Mouse (Mus musculus) stomach, postnatal 0 days (tissue): ENCODE results near the gene Gapvd1. TPM values are rescaled to one million over a fixed set of nuclear protein-coding genes. Genes with fewer than 3 reads are reported as not detected.
"Not testable (repeated sequence)": the region's sequence is repeated elsewhere in the genome, so short reads cannot be mapped to it uniquely, and the experiment has no call there.

ENCODE experiments used
- ATAC-seq: fragments of 200-750 bp; cut with Nextera tagmentation; 2 replicates; pipeline ENCODE4 v1.8.0; 2017; ENCODE audit not compliant: low FRiP score, low TSS enrichment
- DNase-seq: peaks from one replicate; pipeline ENCODE4 v3.0.0-alpha.2; 2016; ENCODE audit warnings: low spot score
- H3K27ac ChIP-seq: fragments of 300-500 bp; sonication (generic); replicated peaks from 2 replicates; pipeline ENCODE4 v1.5.1; 2014; ENCODE audit warnings: mild to moderate bottlenecking, control low read depth
- H3K27me3 ChIP-seq: fragments of 300-500 bp; sonication (generic); 2 replicates; pipeline ENCODE4 v1.6.1; 2014; ENCODE audit warnings: low read length; ENCODE audit not compliant: control insufficient read depth, insufficient read depth
- H3K36me3 ChIP-seq: fragments of 300-500 bp; sonication (generic); 2 replicates; pipeline ENCODE4 v1.6.1; 2014; ENCODE audit warnings: low read length, mixed read lengths; ENCODE audit not compliant: control insufficient read depth, insufficient read depth
- H3K4me1 ChIP-seq: fragments of 300-500 bp; sonication (generic); replicated peaks from 2 replicates; pipeline ENCODE4 v1.6.1; 2014; ENCODE audit warnings: antibody characterized with exemption; ENCODE audit not compliant: control insufficient read depth, insufficient read depth
- H3K4me2 ChIP-seq: fragments of 300-500 bp; sonication (generic); replicated peaks from 2 replicates; pipeline ENCODE4 v1.6.1; 2014; ENCODE audit warnings: low read depth, mild to moderate bottlenecking, control low read depth, moderate library complexity
- H3K4me3 ChIP-seq: fragments of 300-500 bp; sonication (generic); 2 replicates; pipeline ENCODE4 v1.5.1; 2014; ENCODE audit warnings: low read depth, low read length, control low read depth
- H3K9ac ChIP-seq: fragments of 300-500 bp; sonication (generic); 2 replicates; pipeline ENCODE4 v1.6.1; 2014; ENCODE audit warnings: mild to moderate bottlenecking, low read length, control low read depth, mixed read lengths
- H3K9me3 ChIP-seq: fragments of 300-500 bp; sonication (generic); 2 replicates; pipeline ENCODE4 v1.6.1; 2016; ENCODE audit warnings: low read length; ENCODE audit not compliant: control insufficient read depth
- CTCF ChIP-seq: IDR thresholded peaks from 2 replicates; pipeline ENCODE4 v1.5.1; 2016; ENCODE audit warnings: antibody characterized with exemption, low read depth, mild to moderate bottlenecking, moderate library complexity
- EP300 ChIP-seq: optimal IDR thresholded peaks from 2 replicates; pipeline ENCODE3; 2016; ENCODE audit warnings: antibody characterized with exemption
- WGBS: fragments of 180-500 bp; shearing (Covaris S2); extraction: QIAGEN DNeasy Blood & Tissue Kit; methylation state at CpG from one replicate; pipeline ENCODE4 v1.1.7; 2014; 5-methylcytosine and 5-hydroxymethylcytosine counted together
- polyA plus RNA-seq: library from polyadenylated mRNA; unstranded; fragments of >200 nt; fragmentation: Nextera tagmentation; extraction: Ambion mirVana; gene quantifications from 2 replicates; pipeline ENCODE4 v1.2.1, GENCODE M21; 2015

Gene Gapvd1
- polyA plus RNA-seq, 1 experiment from 2014 or later = 40.9 TPM

GRCm38 (mm10) chr2:34770049-34770448 lies 15.0 kb upstream of the Gapvd1 start:
- Histone ChIP-seq H3K4me3 (no peak overlapping the region), H3K9me3 (no peaks in the 10 kb centered on the region), H3K27me3 (no peaks in the 10 kb centered on the region), H3K4me1 (peaks cover 5% of the 10 kb centered on the region), H3K4me2 (no peak overlapping the region), H3K36me3 (peaks cover 5% of the 10 kb centered on the region; the same call in 1 of the 2 replicates), H3K27ac (0 out of 2 replicates have a peak overlapping the region, but pooled peaks have one; percentile 31), H3K9ac (no peak overlapping the region)
- ATAC-seq (no peak), DNase-seq (no peak)
- WGBS = 72% methylated on average over 2 of the region's 2 CpGs
- TF ChIP-seq CTCF = no peak
- no peak for TF ChIP-seq EP300

GRCm38 (mm10) chr2:34764801-34765200 lies 9.8 kb upstream of the Gapvd1 start:
- Histone ChIP-seq H3K27me3 (no peaks in the 10 kb centered on the region), H3K9ac (no peak overlapping the region), H3K36me3 (no peaks in the 10 kb centered on the region), H3K4me2 (no peak overlapping the region), H3K4me3 (no peak overlapping the region), H3K4me1 (no peaks in the 10 kb centered on the region), H3K9me3 (no peaks in the 10 kb centered on the region), H3K27ac (no peak overlapping the region)
- no peak for DNase-seq
- no peak for ATAC-seq
- WGBS = 76% methylated on average over 11 of the region's 12 CpGs
- TF ChIP-seq CTCF (peak; percentile 23; the same call in 1 of the 2 replicates), EP300 (no peak)

GRCm38 (mm10) chr2:34762872-34763271 lies 7.8 kb upstream of the Gapvd1 start:
- DNase-seq (no peak), ATAC-seq (no peak)
- no peaks in the 10 kb centered on the region for H3K9me3 ChIP-seq
- H3K4me1 ChIP-seq = no peaks in the 10 kb centered on the region
- TF ChIP-seq CTCF (no peak), EP300 (no peak)
- H3K4me2 ChIP-seq = no peak overlapping the region
- H3K36me3 ChIP-seq = no peaks in the 10 kb centered on the region
- no peak overlapping the region for H3K4me3 ChIP-seq
- no peak overlapping the region for H3K27ac ChIP-seq
- 51% methylated on average over 2 of the region's 2 CpGs for WGBS
- no peak overlapping the region for H3K9ac ChIP-seq
- no peaks in the 10 kb centered on the region for H3K27me3 ChIP-seq

- Histone ChIP-seq H3K27me3 (no peaks in the 10 kb centered on the region), H3K9ac (no peak overlapping the region), H3K9me3 (no peaks in the 10 kb centered on the region), H3K36me3 (no peaks in the 10 kb centered on the region), H3K4me2 (no peak overlapping the region), H3K27ac (no peak overlapping the region), H3K4me1 (no peaks in the 10 kb centered on the region), H3K4me3 (no peak overlapping the region)
- TF ChIP-seq CTCF (no peak), EP300 (no peak)
- DNase-seq (no peak), ATAC-seq (no peak)
- WGBS = 68% methylated on average over 2 of the region's 2 CpGs
Observed at GRCm38 (mm10) chr2:34762174-34762573, 7.1 kb upstream of the Gapvd1 start.

GRCm38 (mm10) chr2:34761272-34761671 lies 6.2 kb upstream of the Gapvd1 start:
- H3K4me1 ChIP-seq, DNase-seq, ATAC-seq, H3K4me3 ChIP-seq, H3K27ac ChIP-seq, H3K4me2 ChIP-seq, H3K9me3 ChIP-seq, H3K27me3 ChIP-seq, H3K9ac ChIP-seq, H3K36me3 ChIP-seq: not testable (repeated sequence)
- 86% methylated on average over 5 of the region's 5 CpGs for WGBS

GRCm38 (mm10) chr2:34757341-34757740 lies 2.3 kb upstream of the Gapvd1 start:
- Histone ChIP-seq H3K4me2 (no peak overlapping the region), H3K36me3 (no peaks in the 10 kb centered on the region), H3K9me3 (no peaks in the 10 kb centered on the region), H3K4me1 (no peaks in the 10 kb centered on the region), H3K9ac (no peak overlapping the region), H3K27ac (no peak overlapping the region), H3K27me3 (no peaks in the 10 kb centered on the region), H3K4me3 (no peak overlapping the region)
- ATAC-seq (no peak), DNase-seq (no peak)
- TF ChIP-seq EP300 (no peak), CTCF (no peak)
- WGBS = 61% methylated on average over 1 of the region's 1 CpGs
